Mouse (Mus musculus): Measurements from ENCODE around the gene Phospho2. TPM values are rescaled to one million over a fixed set of nuclear protein-coding genes. Genes with fewer than 3 reads are reported as not detected.

Phospho2 gene
- polyA plus RNA-seq, 1 experiment from 2014 or later, result 33.9 TPM

GRCm38 (mm10) chr2:69826380-69826779, 37.0 kb downstream of the Phospho2 start:
- Histone ChIP-seq H3K9ac (replicated peaks) (0 out of 2 replicates have a peak overlapping the region, but pooled peaks have one; percentile 32), H3K9me3 (no peaks in the 10 kb centered on the region), H3K36me3 (peaks cover 14% of the 10 kb centered on the region; the same call in 1 of the 2 replicates), H3K4me1 (peaks cover 29% of the 10 kb centered on the region), H3K4me2 (replicated peaks) (0 out of 2 replicates have a peak overlapping the region, but pooled peaks have one; percentile 11), H3K27me3 (no peaks in the 10 kb centered on the region), H3K27ac (replicated peaks) (peak overlapping the region; percentile 35; the same call in 1 of the 2 replicates), H3K4me3 (no peak overlapping the region)
- 34% methylated on average over 2 of the region's 2 CpGs for WGBS
- ATAC-seq (ENCODE audit: low FRiP score, low read depth), result no peak

- Histone ChIP-seq H3K9ac (replicated peaks) (no peak overlapping the region), H3K27ac (replicated peaks) (no peak overlapping the region), H3K4me3 (no peak overlapping the region), H3K27me3 (no peaks in the 10 kb centered on the region), H3K4me2 (replicated peaks) (0 out of 2 replicates have a peak overlapping the region, but pooled peaks have one; percentile 2), H3K4me1 (peaks cover 24% of the 10 kb centered on the region), H3K36me3 (peaks cover 14% of the 10 kb centered on the region; the same call in 1 of the 2 replicates), H3K9me3 (no peaks in the 10 kb centered on the region)
- 37% methylated on average over 7 of the region's 7 CpGs for WGBS
- ATAC-seq (ENCODE audit: low FRiP score, low read depth), result no peak
Observed at GRCm38 (mm10) chr2:69828031-69828430, 38.6 kb downstream of the Phospho2 start.

GRCm38 (mm10) chr2:69829680-69830079, 40.3 kb downstream of the Phospho2 start:
- WGBS, result 94% methylated on average over 2 of the region's 2 CpGs
- Histone ChIP-seq H3K4me1 (peaks cover 12% of the 10 kb centered on the region), H3K27me3 (no peaks in the 10 kb centered on the region), H3K9me3 (no peaks in the 10 kb centered on the region), H3K4me3 (no peak overlapping the region), H3K27ac (replicated peaks) (no peak overlapping the region), H3K36me3 (peaks cover 28% of the 10 kb centered on the region), H3K9ac (replicated peaks) (no peak overlapping the region), H3K4me2 (replicated peaks) (no peak overlapping the region)
- ATAC-seq (ENCODE audit: low FRiP score, low read depth), result no peak

- Histone ChIP-seq H3K4me1 (peaks cover 10% of the 10 kb centered on the region), H3K36me3 (peaks cover 32% of the 10 kb centered on the region), H3K27ac (replicated peaks) (no peak overlapping the region), H3K9me3 (no peaks in the 10 kb centered on the region), H3K4me3 (no peak overlapping the region), H3K27me3 (no peaks in the 10 kb centered on the region), H3K9ac (replicated peaks) (no peak overlapping the region), H3K4me2 (replicated peaks) (no peak overlapping the region)
- WGBS, result 92% methylated on average over 8 of the region's 8 CpGs
- no peak for ATAC-seq (ENCODE audit: low FRiP score, low read depth)
Observed at GRCm38 (mm10) chr2:69830116-69830515, 40.7 kb downstream of the Phospho2 start.

GRCm38 (mm10) chr2:69837244-69837967, 48.0 kb downstream of the Phospho2 start:
- Histone ChIP-seq H3K27me3 (no peaks in the 10 kb centered on the region), H3K4me3 (no peak overlapping the region), H3K27ac (replicated peaks) (no peak overlapping the region), H3K36me3 (peaks cover 29% of the 10 kb centered on the region), H3K4me2 (replicated peaks) (no peak overlapping the region), H3K9me3 (no peaks in the 10 kb centered on the region), H3K4me1 (0 out of 2 replicates have a peak, but pooled peaks cover 6% of the 10 kb centered on the region), H3K9ac (replicated peaks) (no peak overlapping the region)
- 61% methylated on average over 7 of the region's 7 CpGs for WGBS
- no peak for ATAC-seq (ENCODE audit: low FRiP score, low read depth)

- Histone ChIP-seq H3K36me3 (peaks cover 29% of the 10 kb centered on the region), H3K27me3 (no peaks in the 10 kb centered on the region), H3K4me3 (no peak overlapping the region), H3K4me2 (replicated peaks) (no peak overlapping the region), H3K27ac (replicated peaks) (no peak overlapping the region), H3K9me3 (no peaks in the 10 kb centered on the region), H3K4me1 (0 out of 2 replicates have a peak, but pooled peaks cover 6% of the 10 kb centered on the region), H3K9ac (replicated peaks) (no peak overlapping the region)
- 43% methylated on average over 3 of the region's 3 CpGs for WGBS
- ATAC-seq (ENCODE audit: low FRiP score, low read depth), result no peak
Observed at GRCm38 (mm10) chr2:69837996-69838395, 48.6 kb downstream of the Phospho2 start.

- no peaks in the 10 kb centered on the region for H3K9me3 ChIP-seq
- H3K9ac ChIP-seq (replicated peaks), result no peak overlapping the region
- 0 out of 2 replicates have a peak, but pooled peaks cover 6% of the 10 kb centered on the region for H3K4me1 ChIP-seq
- no peak for ATAC-seq (ENCODE audit: low FRiP score, low read depth)
- no peak overlapping the region for H3K4me3 ChIP-seq
- H3K4me2 ChIP-seq (replicated peaks), result no peak overlapping the region
- H3K36me3 ChIP-seq, result peaks cover 23% of the 10 kb centered on the region
- no peaks in the 10 kb centered on the region for H3K27me3 ChIP-seq
- H3K27ac ChIP-seq (replicated peaks), result no peak overlapping the region
Observed at GRCm38 (mm10) chr2:69838707-69839106, 49.3 kb downstream of the Phospho2 start.

GRCm38 (mm10) chr2:69840261-69840660, 50.8 kb downstream of the Phospho2 start:
- H3K4me2 ChIP-seq (replicated peaks), result no peak overlapping the region
- H3K36me3 ChIP-seq, result peaks cover 10% of the 10 kb centered on the region
- no peak overlapping the region for H3K4me3 ChIP-seq
- no peaks in the 10 kb centered on the region for H3K9me3 ChIP-seq
- H3K4me1 ChIP-seq, result 0 out of 2 replicates have a peak, but pooled peaks cover 6% of the 10 kb centered on the region
- H3K9ac ChIP-seq (replicated peaks), result no peak overlapping the region
- no peaks in the 10 kb centered on the region for H3K27me3 ChIP-seq
- ATAC-seq (ENCODE audit: low FRiP score, low read depth), result no peak
- H3K27ac ChIP-seq (replicated peaks), result 0 out of 2 replicates have a peak overlapping the region, but pooled peaks have one; percentile 25
- 45% methylated on average over 6 of the region's 6 CpGs for WGBS

- Histone ChIP-seq H3K27me3 (no peaks in the 10 kb centered on the region), H3K9ac (replicated peaks) (no peak overlapping the region), H3K27ac (replicated peaks) (no peak overlapping the region), H3K4me2 (replicated peaks) (no peak overlapping the region), H3K4me3 (no peak overlapping the region), H3K4me1 (no peaks in the 10 kb centered on the region), H3K9me3 (no peaks in the 10 kb centered on the region), H3K36me3 (no peaks in the 10 kb centered on the region)
- no peak for ATAC-seq (ENCODE audit: low FRiP score, low read depth)
- WGBS, result 77% methylated on average over 6 of the region's 6 CpGs
Observed at GRCm38 (mm10) chr2:69849215-69849614, 59.8 kb downstream of the Phospho2 start.

Other genes starting within 250 kb of the Phospho2 start
- gene Lrp2, start 203.6 kb upstream of the Phospho2 start, polyA plus RNA-seq (2016; fragmentation: Nextera tagmentation; extraction: Ambion mirVana), result 5.7 and 6.9 TPM in 2 replicates
- 18.6 and 21.1 TPM in 2 replicates for gene Bbs5, start 142.5 kb upstream of the Phospho2 start, polyA plus RNA-seq (2016; fragmentation: Nextera tagmentation; extraction: Ambion mirVana)
- 0.27 and 0.34 TPM in 2 replicates for gene Klhl41, start 119.5 kb upstream of the Phospho2 start, polyA plus RNA-seq (2016; fragmentation: Nextera tagmentation; extraction: Ambion mirVana)
- gene Fastkd1, start 76.1 kb upstream of the Phospho2 start, polyA plus RNA-seq (2016; fragmentation: Nextera tagmentation; extraction: Ambion mirVana), result 16.2 and 18.2 TPM in 2 replicates
- gene Ppig, start 67.1 kb upstream of the Phospho2 start, polyA plus RNA-seq (2016; fragmentation: Nextera tagmentation; extraction: Ambion mirVana), result 146 and 151 TPM in 2 replicates
- gene Ccdc173, start within 50 bp of the Phospho2 start, polyA plus RNA-seq (2016; fragmentation: Nextera tagmentation; extraction: Ambion mirVana), result 4.8 and 5.1 TPM in 2 replicates
- 41.0 and 51.6 TPM in 2 replicates for gene Klhl23, start 32.3 kb downstream of the Phospho2 start, polyA plus RNA-seq (2016; fragmentation: Nextera tagmentation; extraction: Ambion mirVana)
- 379 and 421 TPM in 2 replicates for gene Ssb, start 71.9 kb downstream of the Phospho2 start, polyA plus RNA-seq (2016; fragmentation: Nextera tagmentation; extraction: Ambion mirVana)
- gene Mettl5, start 96.0 kb downstream of the Phospho2 start, polyA plus RNA-seq (2016; fragmentation: Nextera tagmentation; extraction: Ambion mirVana), result 35.4 and 39.7 TPM in 2 replicates
- 24.3 and 24.8 TPM in 2 replicates for gene Ubr3, start 107.6 kb downstream of the Phospho2 start, polyA plus RNA-seq (2016; fragmentation: Nextera tagmentation; extraction: Ambion mirVana)
- gene Myo3b, start 249.5 kb downstream of the Phospho2 start, polyA plus RNA-seq (2016; fragmentation: Nextera tagmentation; extraction: Ambion mirVana), result 0.13 TPM in 1 of 2 replicates, not detected in the other

Measured in midbrain, embryonic 12.5 days (tissue).